Mouse (Mus musculus) heart, embryonic 12.5 days (tissue): ENCODE results near the gene Gm3233. TPM values are rescaled to one million over a fixed set of nuclear protein-coding genes. Genes with fewer than 3 reads are reported as not detected.
"Not testable (repeated sequence)": the region's sequence is repeated elsewhere in the genome, so short reads cannot be mapped to it uniquely, and the experiment has no call there.

Source experiments
- ATAC-seq: fragments of 200-750 bp; cut with Nextera tagmentation; 2 replicates; pipeline ENCODE4 v1.8.0; 2017; ENCODE audit warnings: moderate TSS enrichment, moderate library complexity; ENCODE audit not compliant: insufficient number of reproducible peaks, low FRiP score
- H3K27ac ChIP-seq: fragments of 300-500 bp; sonication (generic); 2 replicates; pipeline ENCODE4 v1.5.1; 2016; ENCODE audit warnings: mild to moderate bottlenecking, moderate library complexity; ENCODE audit not compliant: poor library complexity, severe bottlenecking
- H3K27me3 ChIP-seq: fragments of 300-500 bp; sonication (generic); replicated peaks from 2 replicates; pipeline ENCODE4 v1.6.1; 2016; ENCODE audit warnings: mild to moderate bottlenecking, moderate library complexity
- H3K36me3 ChIP-seq: fragments of 300-500 bp; sonication (generic); 2 replicates; pipeline ENCODE4 v1.6.1; 2016; ENCODE audit warnings: mild to moderate bottlenecking, moderate library complexity
- H3K4me1 ChIP-seq: fragments of 300-500 bp; sonication (generic); replicated peaks from 2 replicates; pipeline ENCODE4 v1.6.1; 2016; ENCODE audit warnings: mild to moderate bottlenecking
- H3K4me2 ChIP-seq: fragments of 300-500 bp; sonication (generic); 2 replicates; pipeline ENCODE4 v1.6.1; 2016; ENCODE audit warnings: mild to moderate bottlenecking, moderate library complexity
- H3K4me3 ChIP-seq: fragments of 300-500 bp; sonication (generic); 2 replicates; pipeline ENCODE4 v1.5.1; 2016; ENCODE audit warnings: mild to moderate bottlenecking
- H3K9ac ChIP-seq: fragments of 300-500 bp; sonication (generic); 2 replicates; pipeline ENCODE4 v1.6.1; 2016; ENCODE audit warnings: mild to moderate bottlenecking, moderate library complexity
- H3K9me3 ChIP-seq: fragments of 300-500 bp; sonication (generic); replicated peaks from 2 replicates; pipeline ENCODE4 v1.6.1; 2016; ENCODE audit warnings: mild to moderate bottlenecking, moderate library complexity
- WGBS: fragments of 180-500 bp; shearing (Covaris S2); methylation state at CpG from one replicate; pipeline ENCODE4 v1.1.7; 2016; 5-methylcytosine and 5-hydroxymethylcytosine counted together
- polyA plus RNA-seq: library from polyadenylated mRNA; unstranded; fragments of >200 nt; fragmentation: Nextera tagmentation; extraction: Ambion mirVana; gene quantifications from 2 replicates; pipeline ENCODE4 v1.2.1, GENCODE M21; 2016

Gene Gm3233
- polyA plus RNA-seq, 1 experiment from 2014 or later = not detected

DNA sequence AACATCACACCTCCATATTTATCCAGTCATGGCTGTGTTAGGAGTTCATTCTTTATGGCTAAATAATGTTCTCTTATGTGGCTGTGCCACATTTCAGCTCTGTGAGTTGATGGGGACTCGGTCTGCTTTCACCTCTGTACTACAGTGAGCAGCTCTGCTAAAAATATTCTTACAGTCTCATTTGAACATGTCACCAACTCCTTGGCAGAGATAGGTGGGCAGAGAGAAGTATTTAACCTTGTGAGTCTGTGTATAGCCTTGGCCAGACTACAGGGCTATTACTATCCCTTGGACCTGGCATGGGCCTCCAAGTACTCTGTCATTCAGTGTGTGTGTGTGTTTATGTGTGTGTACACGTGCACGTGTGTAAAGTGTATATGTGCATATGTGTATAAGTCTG lies 12.7 kb upstream of the Gm3233 start:
- not testable (repeated sequence) for H3K27ac ChIP-seq, H3K9me3 ChIP-seq, H3K9ac ChIP-seq, H3K4me3 ChIP-seq, H3K36me3 ChIP-seq, ATAC-seq, H3K4me2 ChIP-seq, H3K27me3 ChIP-seq, H3K4me1 ChIP-seq
- 87% methylated on average over 3 of the region's 3 CpGs for WGBS

DNA sequence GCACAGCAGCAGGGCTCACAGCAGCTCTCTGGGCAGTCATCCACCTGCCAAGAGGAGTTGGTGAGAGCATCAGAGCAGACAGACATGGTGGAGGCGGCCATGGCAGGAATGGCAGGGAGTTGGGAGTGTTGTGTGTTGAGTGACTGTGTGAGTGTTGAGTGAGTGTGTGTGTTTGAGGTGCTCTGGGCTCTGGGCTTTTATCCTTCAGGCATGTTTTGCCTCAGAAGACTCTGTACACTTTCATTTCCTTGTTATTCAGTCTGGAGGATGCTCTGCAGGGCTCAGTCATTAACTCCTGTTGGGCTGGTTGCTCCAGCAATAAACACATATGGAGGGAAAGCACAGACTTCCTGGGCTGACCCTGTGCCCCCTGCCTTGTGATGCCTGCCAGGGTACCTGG lies 11.7 kb upstream of the Gm3233 start, which contains the start of gene Gm3238:
Gene Gm3238, minus strand, starts transcription at position 101 of the 400 bp plus-strand sequence.
- H3K4me3 ChIP-seq, ATAC-seq, H3K27me3 ChIP-seq, H3K4me1 ChIP-seq, H3K36me3 ChIP-seq, H3K27ac ChIP-seq, H3K4me2 ChIP-seq, H3K9me3 ChIP-seq, H3K9ac ChIP-seq: not testable (repeated sequence)
- 40% methylated on average over 1 of the region's 1 CpGs for WGBS

DNA sequence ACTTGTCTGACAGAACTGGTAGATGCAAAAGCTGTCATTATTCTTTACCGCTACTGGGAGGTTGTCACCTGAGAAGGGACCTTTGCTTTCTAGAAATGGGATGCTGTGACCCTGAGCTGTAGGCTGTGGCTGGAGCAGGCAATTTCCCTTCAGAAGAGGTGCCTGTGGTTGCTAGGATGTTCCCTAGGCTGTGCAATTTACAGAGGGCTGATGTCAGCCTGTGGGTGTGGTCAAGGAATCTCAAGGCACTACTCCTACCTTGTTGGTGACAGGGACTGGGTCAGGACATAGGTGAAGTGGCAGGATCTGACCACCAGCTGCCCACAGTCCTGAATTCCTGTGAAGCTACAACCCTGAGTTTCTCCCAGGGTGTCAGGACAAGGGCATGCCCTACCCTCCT lies 10.2 kb upstream of the Gm3233 start:
- H3K36me3 ChIP-seq = no peaks in the 10 kb centered on the region
- no peak overlapping the region for H3K4me3 ChIP-seq
- WGBS = 82% methylated on average over 1 of the region's 1 CpGs
- no peaks in the 10 kb centered on the region for H3K27me3 ChIP-seq
- no peak overlapping the region for H3K27ac ChIP-seq
- peak; percentile 22; the same call in 1 of the 2 replicates for ATAC-seq
- H3K4me2 ChIP-seq = no peak overlapping the region
- 0 out of 2 replicates have a peak, but pooled peaks cover 3% of the 10 kb centered on the region for H3K9me3 ChIP-seq
- no peak overlapping the region for H3K9ac ChIP-seq
- 0 out of 2 replicates have a peak, but pooled peaks cover 6% of the 10 kb centered on the region for H3K4me1 ChIP-seq

DNA sequence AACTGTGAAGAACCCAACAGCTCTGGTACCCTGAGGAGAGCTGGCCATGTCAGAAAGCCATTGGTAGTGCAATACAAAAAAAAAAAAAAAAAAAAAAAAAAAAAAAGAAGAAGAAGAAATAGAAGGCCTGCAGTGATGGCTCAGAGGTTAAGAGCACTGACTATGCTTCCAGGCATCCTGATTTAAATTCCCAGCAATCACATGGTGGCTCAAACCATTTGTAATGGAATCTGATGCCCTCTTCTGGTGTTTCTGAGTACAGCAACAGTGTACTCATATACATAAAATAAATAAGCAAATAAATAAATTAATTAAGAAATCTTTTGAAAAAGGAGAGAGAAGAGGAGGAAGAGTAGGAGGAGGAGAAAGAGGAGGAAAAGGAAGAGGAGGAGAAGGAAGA lies 6.0 kb downstream of the Gm3233 start:
- Histone ChIP-seq H3K4me3 (no peak overlapping the region), H3K27me3 (0 out of 2 replicates have a peak, but pooled peaks cover 6% of the 10 kb centered on the region), H3K4me1 (no peaks in the 10 kb centered on the region), H3K9me3 (peaks cover under 1% of the 10 kb centered on the region; the same call in 1 of the 2 replicates), H3K27ac (no peak overlapping the region), H3K4me2 (no peak overlapping the region), H3K9ac (no peak overlapping the region), H3K36me3 (no peaks in the 10 kb centered on the region)
- ATAC-seq = no peak

DNA sequence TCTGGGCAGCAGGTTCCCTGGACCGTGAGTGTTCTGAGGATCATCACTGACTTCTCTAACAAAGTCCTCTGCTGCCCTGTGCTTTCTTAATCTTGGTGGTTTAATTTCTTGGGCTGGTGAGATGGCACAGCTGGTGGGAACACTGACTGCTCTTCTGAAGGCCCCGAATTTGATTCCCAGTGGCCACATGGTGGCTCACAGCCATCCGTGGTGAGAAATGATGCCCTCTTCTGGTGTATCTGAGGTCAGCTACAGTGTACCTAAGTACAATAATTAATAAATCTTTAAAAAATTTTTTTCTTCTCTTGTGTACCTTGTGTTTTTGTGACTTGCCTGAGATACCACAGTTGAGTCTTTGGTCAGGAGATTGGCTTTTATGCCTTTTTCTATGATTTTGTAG lies 7.2 kb downstream of the Gm3233 start:
- not testable (repeated sequence) for H3K27me3 ChIP-seq, H3K36me3 ChIP-seq, H3K9me3 ChIP-seq, H3K27ac ChIP-seq, ATAC-seq, H3K4me2 ChIP-seq, H3K9ac ChIP-seq, H3K4me1 ChIP-seq, H3K4me3 ChIP-seq
- 58% methylated on average over 3 of the region's 3 CpGs for WGBS

DNA sequence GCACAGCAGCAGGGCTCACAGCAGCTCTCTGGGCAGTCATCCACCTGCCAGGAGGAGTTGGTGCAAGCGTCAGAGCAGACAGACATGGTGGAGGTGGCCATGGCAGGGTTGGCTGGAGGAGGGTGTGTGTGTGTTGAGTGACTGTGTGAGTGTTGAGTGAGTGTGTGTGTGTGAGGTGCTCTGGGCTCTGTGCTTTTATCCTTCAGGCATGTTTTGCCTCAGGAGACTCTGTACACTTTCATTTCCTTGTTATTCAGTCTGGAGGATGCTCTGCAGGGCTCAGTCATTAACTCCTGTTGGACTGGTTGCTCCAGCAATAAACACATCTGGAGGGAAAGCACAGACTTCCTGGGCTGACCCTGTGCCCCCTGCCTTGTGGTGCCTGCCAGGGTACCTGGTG lies 8.2 kb downstream of the Gm3233 start, which contains the start of gene Gm9736:
Gene Gm9736, minus strand, starts transcription at position 101 of the 400 bp plus-strand sequence.
- H3K9me3 ChIP-seq = peaks cover 13% of the 10 kb centered on the region
- not testable (repeated sequence) for H3K4me1 ChIP-seq, H3K4me3 ChIP-seq, ATAC-seq, H3K4me2 ChIP-seq, H3K36me3 ChIP-seq, H3K27ac ChIP-seq, H3K9ac ChIP-seq, H3K27me3 ChIP-seq
- 33% methylated on average over 1 of the region's 1 CpGs for WGBS

DNA sequence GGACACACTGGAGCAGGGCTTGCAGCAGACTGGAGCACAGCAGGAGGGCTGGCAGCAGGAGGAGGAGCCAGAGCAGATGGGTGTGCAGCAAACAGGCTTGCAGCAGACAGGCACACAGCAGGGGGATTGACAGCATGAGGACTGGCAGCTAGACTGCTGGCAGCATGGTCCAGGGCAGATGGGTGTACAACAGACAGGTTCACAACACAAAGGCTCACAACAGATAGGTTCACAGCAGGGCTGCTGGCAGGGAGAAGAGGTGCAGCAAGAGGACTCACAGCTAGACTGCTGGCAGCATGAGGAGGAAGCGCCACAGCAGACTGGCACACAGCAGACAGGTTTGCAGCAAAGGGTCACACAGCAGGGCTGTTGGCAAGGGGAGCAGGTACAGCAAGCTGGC lies 8.8 kb downstream of the Gm3233 start:
- not testable (repeated sequence) for H3K9ac ChIP-seq, H3K27ac ChIP-seq, H3K36me3 ChIP-seq, H3K4me3 ChIP-seq, H3K4me2 ChIP-seq, H3K27me3 ChIP-seq, H3K4me1 ChIP-seq, ATAC-seq
- WGBS = 67% methylated on average over 1 of the region's 1 CpGs
- peaks cover 13% of the 10 kb centered on the region for H3K9me3 ChIP-seq

DNA sequence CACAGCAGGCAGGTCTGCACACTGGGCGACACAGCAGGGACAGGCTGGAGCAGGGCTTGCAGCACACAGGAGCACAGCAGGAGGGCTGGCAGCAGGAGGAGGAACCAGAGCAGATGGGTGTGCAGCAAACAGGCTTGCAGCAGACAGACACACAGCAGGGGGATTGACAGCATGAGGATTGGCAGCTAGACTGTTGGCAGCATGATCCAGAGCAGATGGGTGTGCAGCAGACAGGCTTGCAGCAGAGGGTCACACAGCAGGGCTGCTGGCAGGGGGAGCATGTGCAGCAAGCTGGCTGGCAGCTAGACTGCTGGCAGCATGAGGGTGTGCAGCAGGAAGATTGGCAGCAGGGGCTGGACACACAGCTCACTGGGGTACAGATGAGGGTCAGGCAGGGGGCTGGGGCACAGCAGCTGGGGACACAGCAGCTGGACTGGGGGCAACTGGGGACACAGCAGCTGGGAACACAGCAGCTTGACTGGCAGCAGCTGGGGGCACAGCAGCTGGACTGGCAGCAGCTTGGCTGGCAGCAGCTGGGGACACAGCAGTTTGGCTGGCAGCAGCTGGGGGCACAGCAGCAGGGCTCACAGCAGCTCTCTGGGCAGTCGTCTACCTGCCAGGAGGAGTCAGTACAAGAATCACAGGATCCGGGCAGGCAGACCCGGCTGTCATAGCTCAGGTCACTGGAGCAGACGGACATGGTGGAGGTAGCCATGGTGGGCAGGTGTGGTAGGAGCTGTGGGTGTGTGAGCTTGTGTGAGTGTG lies 17.4 kb downstream of the Gm3233 start, which contains the start of gene Gm18596:
Gene Gm18596, minus strand, starts transcription at position 715 of the 765 bp plus-strand sequence.
- not testable (repeated sequence) for H3K9ac ChIP-seq, H3K27me3 ChIP-seq, H3K36me3 ChIP-seq, H3K27ac ChIP-seq, H3K4me2 ChIP-seq, H3K4me1 ChIP-seq, H3K4me3 ChIP-seq, ATAC-seq, H3K9me3 ChIP-seq
- WGBS = 54% methylated on average over 5 of the region's 5 CpGs

DNA sequence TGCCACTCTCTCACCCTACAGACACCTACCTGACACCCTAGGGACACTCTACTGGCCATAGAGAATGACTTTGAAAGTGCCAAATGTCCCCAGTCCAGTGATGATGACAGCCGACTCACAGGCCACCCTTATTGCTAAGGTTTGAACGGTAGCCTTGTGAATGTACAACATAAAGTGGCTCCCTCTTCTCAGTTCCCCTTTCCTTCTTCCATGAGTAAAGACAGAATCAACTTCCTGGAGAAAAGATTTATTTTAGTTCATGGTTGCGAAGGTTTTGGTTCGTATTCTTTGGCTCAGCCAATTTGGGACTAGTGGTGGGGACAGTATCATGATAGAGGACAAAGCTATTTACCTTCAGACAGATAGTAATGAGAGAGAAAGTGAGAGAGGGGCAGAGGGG lies 20.6 kb downstream of the Gm3233 start:
- Histone ChIP-seq H3K27me3 (no peaks in the 10 kb centered on the region), H3K4me3 (no peak overlapping the region), H3K27ac (no peak overlapping the region), H3K4me1 (no peaks in the 10 kb centered on the region), H3K4me2 (no peak overlapping the region), H3K36me3 (no peaks in the 10 kb centered on the region; the same call in 1 of the 2 replicates), H3K9me3 (peaks cover 10% of the 10 kb centered on the region), H3K9ac (no peak overlapping the region)
- 73% methylated on average over 4 of the region's 4 CpGs for WGBS
- ATAC-seq = no peak

DNA sequence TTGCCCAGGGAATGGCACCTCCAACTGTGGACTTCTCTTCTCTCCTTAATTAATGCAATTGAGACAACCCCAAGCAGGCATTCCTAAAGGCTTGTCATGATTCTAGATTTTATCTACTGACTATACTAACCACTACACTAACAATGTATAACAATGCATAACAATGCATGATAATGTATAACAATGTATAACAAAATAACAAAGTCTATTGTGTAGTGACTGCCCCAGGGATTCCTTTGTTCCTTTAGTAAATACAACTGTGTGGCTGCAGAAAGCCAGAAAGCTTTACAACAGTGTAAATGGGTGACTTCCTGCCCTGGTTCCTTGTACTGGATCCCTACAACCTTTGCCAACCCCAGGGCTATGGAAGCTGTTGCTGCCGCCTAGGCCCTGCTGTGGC lies 23.6 kb downstream of the Gm3233 start:
- no peak for ATAC-seq
- WGBS = 91% methylated on average over 1 of the region's 1 CpGs
- Histone ChIP-seq H3K36me3 (no peaks in the 10 kb centered on the region; the same call in 1 of the 2 replicates), H3K9ac (no peak overlapping the region), H3K4me1 (no peaks in the 10 kb centered on the region), H3K4me3 (no peak overlapping the region), H3K9me3 (peaks cover 10% of the 10 kb centered on the region), H3K27ac (no peak overlapping the region), H3K27me3 (no peaks in the 10 kb centered on the region), H3K4me2 (no peak overlapping the region)

DNA sequence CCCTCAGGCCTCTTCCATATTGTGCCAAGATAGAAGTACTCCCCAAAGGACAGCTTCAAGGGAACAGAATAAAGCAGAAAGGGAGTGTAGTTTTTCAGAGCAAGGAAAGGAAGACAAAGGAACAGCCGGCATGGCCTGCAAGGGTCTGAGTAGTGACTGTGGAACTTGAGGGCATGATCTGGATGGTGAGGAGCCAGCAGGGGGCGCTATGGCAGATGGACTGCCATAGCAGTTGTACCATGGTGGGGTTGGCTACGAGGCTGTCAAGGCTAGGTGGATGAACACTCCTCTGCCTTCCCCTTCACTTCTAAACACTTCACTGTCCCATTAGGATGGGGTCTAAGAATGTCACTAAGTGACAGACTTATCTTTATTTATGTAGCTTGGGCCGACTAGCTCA lies 30.2 kb downstream of the Gm3233 start:
- H3K4me2 ChIP-seq = no peak overlapping the region
- H3K9me3 ChIP-seq = no peaks in the 10 kb centered on the region
- no peak overlapping the region for H3K27ac ChIP-seq
- no peaks in the 10 kb centered on the region; the same call in 1 of the 2 replicates for H3K27me3 ChIP-seq
- no peak overlapping the region for H3K9ac ChIP-seq
- 46% methylated on average over 4 of the region's 4 CpGs for WGBS
- H3K36me3 ChIP-seq = no peaks in the 10 kb centered on the region
- H3K4me1 ChIP-seq = no peaks in the 10 kb centered on the region
- no peak overlapping the region for H3K4me3 ChIP-seq
- ATAC-seq = no peak

DNA sequence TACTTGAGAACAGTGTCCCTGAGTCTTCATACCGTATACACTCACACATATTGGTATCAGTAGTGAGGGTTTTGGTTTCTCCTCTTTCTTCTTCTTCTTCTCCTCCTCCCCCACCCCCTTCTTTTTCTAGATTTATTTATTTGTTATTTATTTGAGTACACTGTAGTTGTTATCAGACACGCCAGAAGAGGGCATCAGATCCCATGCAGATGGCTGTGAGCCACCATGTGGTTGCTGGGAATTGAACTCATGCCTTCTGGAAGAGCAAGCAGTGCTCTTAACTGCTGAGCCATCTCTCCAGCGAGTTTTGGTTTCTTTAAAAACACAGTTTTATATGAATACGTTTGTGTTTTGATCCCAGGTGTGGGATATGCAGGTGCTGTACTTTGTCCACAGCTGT lies 31.2 kb downstream of the Gm3233 start:
- no peaks in the 10 kb centered on the region for H3K9me3 ChIP-seq

More for the DNA sequence above, 31.2 kb downstream of the Gm3233 start:
- Histone ChIP-seq H3K27ac (no peak overlapping the region), H3K4me2 (no peak overlapping the region), H3K4me1 (no peaks in the 10 kb centered on the region), H3K9ac (no peak overlapping the region), H3K36me3 (no peaks in the 10 kb centered on the region), H3K27me3 (no peaks in the 10 kb centered on the region; the same call in 1 of the 2 replicates), H3K4me3 (no peak overlapping the region)
- WGBS = 65% methylated on average over 4 of the region's 4 CpGs
- ATAC-seq = no peak
